Mouse (Mus musculus) naive thymus-derived CD4-positive, alpha-beta T cell, adult 2 months (primary cell): ENCODE results near the gene Gfra4.
"Not testable (repeated sequence)": the region's sequence is repeated elsewhere in the genome, so short reads cannot be mapped to it uniquely, and the experiment has no call there.

Experiments
- DNase-seq: peaks from one replicate; pipeline ENCODE4 v3.0.0-alpha.2; 2011; ENCODE audit warnings: low read depth

Gfra4 gene

DNA sequence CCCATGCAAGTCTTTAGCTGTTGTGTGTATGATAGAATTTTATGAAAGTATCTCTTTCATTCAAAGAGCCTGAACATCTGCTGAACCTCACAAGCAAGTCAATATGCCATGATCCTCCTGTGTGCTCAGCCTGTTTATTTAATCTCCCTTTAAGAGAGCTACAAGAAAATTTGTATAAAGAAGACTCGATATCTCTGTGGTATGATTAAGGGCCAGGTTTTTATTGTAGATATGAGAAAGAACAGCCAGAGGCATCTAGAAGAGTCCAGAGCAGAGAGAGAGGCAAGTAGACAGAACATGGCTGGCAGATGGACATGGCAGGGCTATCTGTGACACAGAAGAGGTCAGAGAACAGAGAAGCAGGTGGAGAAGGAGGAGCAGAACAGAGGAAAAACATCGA, 3.1 kb upstream of the Gfra4 start:
- no peak for DNase-seq

DNA sequence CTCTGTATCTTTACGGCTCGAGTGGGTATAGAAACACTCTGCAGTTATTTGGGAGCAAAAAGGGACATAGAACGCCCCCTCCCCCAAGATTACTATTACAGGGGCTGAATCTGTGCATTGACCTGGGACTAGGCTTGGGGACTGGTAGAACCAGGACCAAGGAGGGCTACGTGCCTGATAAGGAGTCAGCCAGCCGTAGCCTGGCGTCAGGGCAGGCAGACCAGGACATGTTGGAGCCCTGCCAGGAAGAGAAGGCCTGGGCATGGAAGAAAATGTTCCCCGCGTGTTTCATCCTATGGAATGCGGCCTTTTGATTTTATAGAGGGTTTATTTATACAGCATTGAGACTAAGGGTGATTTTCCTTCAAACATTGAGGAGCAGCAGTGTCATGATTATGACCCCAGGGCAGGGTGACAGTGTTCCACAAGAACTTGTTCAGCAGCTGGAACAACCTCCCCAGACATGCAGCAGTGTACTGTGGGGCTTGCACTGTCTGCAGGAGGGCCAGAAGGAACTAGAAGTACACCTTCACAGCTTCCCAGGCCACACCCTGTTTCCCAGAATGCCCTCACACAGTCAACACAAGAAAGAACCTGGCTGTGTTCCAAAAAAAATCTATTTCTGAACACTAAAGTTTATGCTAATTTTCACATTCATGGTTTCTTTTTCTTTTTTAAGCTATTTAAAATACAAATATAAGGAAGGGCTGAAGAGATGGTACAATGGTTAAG, 2.3 kb upstream of the Gfra4 start:
- no peak for DNase-seq

DNA sequence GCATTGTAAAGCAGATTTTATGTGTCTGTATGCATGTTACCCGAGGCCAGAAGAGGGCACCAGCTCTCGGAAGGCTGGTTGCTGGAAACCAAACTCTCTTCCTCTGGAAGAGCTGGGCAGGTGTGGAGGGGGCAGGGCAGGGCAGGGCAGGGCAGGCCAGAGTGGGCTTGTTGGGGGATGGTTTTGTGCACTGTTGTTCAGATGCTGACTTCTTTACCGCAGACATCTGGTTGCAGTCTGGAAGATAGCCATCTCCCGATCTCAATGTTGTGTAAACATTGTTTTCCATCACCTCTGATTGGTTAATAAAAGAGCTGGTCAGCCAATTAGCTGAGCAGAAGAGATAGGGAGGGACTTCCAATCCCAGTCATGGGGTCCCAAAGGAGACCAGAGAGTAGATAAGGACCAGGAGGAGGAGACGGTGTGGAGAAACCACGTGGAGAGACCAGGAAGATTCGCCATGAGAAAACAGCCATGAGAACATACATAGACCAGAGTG, 1.5 kb upstream of the Gfra4 start:
- DNase-seq = no peak

DNA sequence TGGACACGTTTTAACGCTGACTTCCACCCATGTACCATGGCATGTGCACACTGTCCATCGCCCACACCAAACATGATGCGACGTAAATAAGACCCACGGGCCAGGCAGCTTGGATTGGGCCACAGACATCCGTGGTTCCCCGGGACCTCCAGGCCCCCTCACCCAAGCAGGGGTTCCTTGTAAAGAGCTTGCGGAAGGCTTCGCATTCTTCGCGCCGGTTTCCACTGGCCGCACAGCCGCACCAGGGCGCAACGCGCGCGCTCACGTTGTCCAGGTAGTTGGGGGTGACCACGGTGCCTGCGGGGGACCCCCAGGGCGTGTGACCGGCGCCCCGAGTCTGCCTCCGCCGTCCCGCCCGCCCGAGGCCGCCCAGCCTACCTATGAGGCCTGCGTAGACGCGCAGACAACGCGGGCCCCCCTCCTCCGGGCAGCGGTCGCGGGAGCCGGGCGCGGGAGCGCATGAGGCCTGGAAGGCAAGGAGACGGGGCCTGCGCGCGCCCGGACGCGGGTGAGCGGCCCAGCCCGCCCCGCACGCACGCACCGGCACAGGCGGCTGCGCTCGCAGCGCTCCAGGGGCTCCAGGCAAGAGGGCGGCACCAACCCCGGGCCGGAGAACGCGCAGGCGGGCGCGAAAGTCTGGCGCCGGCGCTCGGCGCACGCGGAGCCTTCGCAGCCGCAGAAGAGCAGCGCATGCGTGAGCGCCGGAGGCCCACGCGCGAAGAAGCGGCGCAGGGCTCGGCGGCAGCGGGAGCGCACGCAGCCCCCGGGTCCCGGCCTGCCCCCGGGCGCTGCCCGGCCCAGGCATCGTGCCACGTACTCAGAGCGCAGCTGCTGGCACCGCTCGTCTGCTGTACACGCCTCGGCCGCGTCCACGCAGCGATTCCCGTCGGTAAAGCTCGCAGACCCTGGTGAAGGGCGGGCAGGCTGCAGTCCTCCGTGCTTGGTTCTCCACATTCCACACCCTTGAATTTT, 1.7 kb downstream of the Gfra4 start:
- no peak for DNase-seq

DNA sequence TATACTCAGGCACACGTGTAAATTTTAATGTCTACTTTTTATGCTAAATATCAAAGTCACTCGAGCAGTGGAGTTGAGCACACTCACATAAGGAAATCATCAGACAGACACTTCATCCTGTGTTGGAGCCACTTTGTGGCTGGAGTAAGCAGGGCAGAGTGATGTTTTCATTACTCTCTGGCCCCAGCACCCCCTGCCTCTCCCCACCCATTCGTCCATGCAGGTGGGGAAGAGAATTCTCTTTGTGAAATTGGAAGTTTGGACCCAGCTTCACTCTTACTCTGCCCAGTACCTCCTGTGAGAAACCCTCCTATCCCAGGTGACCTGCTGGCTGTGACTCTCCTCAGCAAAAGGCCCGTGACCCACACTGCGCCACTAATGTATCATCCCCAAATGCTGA, 4.2 kb downstream of the Gfra4 start:
- no peak for DNase-seq

DNA sequence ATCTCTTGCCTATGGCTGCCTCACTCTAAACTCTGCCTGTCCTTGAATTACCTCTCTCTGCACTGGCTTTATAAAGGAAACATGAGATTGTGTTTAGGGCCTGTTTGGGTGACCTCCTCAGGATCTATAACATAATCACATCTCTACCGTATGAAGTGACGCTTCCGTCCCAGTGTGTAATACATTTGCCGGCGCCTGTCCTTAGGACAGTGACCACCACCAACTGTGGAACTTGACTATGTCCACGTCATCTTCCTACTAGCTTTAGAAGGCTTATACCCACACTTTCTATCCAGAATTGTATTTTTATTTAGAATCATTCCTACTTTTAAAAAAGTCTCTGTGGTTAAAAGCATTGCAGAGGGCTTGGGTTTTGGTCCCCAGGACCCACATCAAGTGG, 4.7 kb downstream of the Gfra4 start:
- DNase-seq = no peak

DNA sequence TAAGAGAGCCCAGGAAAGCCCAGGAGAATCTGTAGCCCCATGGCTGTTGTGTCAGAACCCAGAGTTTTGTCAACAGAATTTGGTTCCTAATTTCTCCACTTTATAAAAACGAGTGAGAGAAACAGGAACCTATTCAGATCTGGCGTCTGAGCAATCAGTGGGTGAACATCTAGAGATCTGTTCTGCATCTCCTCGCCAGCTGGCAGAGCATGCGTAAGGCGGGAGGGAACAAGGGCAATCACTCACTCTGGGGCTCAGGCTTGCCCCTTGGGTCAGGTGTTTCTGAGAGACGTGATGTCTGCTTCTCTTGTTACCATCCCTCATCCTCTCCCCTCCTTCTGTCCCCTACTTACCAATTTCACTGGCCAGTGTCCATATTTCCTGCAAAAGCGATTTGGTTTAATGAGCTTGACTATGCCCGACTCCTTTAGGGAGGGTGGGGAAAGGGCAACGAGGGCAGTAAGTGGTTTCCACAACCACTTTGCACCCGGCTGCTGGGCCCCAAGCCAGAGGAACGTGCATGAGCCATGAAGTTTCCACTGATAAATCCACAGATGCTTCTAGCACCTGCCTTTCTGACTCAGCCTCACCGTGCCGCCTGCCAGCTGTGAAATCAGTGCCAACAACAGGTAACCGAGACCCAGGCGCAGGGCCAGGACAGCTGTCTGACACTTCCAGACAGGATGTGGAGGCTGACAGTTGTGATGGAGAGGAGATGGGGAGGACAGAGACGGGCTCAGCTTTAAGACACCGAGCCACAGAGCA, 5.5 kb downstream of the Gfra4 start:
- no peak for DNase-seq

DNA sequence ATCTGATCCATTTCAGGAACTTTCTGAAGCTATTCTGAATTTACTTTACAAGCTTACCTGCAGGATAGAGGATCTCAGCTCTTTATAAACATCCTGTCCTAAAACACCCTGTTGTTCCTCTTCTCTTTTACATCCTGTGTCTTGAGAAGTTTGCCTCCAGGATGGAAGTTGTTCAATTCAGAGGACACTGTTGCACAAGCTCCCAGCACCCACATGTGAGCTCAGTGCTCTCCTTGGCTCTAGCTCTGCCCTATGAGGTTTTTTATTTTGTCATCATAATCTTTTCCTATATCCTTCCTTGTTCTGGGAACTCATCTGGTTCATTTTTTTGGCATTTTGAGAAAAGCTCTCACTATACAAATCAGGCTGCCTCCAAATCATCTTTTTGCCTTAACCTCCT, 6.1 kb downstream of the Gfra4 start:
- DNase-seq = no peak

DNA sequence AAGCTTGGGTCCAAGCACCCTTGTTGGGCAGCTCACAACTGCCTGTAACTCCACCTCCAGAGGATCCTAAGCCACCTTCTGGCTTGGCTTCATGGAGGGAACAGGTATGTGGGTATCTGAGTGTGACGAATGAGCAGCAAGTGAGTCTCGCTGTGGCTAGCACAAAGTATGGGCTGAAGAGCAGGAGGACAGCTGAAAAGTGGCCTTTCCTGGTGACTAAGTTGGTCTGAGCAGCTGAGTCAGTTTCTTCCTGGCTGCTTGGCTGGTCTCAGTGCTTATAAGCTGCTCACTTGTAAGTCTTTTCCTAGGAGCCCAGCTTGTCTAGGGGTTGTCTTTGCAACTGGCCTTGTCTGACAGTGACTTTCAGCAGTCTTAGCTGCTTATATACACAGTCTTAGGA, 6.5 kb downstream of the Gfra4 start:
- no peak for DNase-seq

DNA sequence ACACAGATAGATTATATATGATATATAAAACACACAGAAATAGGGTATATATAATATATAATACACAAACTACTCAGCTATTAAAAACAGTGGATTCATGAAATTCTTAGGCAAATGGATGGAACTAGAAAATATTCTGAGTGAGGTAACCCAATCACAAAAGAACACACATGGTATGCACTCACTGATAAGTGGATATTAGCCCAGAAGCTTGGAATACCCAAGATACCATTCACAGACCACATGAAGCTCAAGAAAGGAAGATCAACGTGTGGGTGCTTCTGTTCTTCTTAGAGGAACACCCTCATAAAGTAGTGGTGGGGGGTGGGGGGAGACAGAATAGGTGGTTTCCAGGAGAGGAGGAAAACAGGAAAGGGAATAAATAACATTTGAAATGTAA, 11.5 kb downstream of the Gfra4 start:
- DNase-seq = not testable (repeated sequence)

DNA sequence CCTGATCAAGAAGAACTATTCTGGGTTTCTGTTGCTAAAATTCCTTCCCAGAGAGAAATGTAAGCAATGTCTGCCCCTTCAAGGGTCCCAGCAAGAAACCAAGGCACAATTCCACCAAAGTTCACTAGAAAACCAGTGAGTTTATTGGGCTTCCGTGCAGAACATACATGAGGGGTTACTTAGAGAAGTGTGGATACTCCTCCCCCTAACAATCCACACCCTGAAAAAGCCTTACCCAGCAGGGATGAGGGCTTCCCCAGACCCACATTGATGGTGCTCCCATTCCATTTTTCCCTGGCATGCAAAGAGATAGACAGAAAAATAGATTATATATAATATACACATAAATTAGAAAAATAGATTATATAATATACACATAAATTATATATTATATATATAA, 11.9 kb downstream of the Gfra4 start:
- DNase-seq = no peak

DNA sequence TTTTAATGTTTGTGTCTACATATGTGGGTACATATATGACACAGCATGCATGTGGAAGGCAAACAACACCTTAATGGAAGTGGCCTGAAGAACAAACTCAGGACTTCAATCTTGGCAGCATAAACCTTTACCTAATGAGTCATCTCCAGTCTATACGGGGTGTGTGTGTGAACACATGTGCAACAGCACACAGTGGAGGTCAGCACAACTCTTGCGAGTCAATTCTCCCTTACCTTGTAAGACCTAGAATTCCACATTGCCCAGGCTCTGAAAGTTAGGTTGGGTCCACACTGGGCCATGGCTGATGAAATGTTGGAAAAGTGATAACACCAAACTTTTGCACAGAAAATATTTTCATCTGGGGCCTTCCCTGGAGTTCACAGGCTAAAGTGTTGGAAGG, 12.3 kb downstream of the Gfra4 start:
- no peak for DNase-seq

DNA sequence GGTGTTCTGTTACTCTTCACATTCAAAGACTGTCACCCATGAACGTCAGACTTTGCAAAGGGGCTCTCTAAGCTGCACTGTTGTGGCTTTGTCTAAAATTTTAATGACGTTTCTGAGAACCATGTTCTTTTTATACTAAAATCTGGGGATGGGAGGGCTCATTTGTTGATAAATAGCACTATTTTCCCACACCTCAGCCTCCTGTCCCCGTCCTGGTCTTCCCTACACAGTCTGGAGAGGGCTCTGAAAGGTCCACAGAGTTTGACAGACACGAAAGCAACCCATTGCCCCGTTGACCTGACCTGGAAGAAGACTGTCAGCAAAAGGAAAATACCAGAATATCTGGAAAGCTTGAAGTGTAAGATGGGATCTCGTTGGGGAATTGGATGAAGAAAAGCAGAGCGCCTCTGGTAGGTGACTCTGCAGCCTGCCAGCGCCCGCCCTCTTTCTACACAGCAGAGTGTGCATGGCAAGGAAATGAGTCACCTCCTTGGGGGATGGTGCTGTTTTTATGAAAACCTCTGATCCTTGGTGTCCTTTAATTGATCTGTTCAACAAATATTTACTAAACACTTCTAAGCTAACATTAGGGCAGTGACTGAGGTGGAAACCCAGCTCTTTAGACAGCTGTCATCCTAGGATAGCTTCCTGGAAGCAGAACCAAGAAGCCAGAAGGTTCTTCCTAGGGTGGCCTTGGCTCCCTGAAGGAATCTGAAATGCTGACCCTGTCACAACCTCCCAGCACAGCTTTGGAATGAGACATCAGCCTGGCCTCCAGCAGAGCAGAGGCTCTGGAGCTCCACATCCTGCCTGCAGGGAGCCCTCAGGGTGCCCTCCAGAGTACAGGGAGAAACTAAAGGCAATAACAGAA, 13.6 kb downstream of the Gfra4 start:
- DNase-seq = no peak

DNA sequence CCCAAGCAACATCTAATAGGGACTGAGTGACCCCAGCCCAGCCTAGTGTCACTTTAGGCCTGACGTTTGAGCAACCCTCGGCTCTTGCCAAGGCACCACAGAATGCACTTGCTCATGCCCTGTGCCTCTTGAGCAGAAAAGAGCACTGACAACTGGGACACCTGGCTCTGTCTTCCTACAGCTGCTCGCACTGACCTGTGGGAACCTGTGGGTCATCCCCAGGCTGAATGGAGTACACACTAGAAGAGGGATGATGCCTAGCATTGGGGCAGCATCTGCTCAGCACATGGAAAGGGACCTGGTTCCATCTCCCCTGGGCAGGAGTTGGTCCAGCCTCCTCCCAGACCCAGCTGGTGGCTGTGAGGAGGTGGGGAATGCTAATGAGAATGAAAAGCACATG, 15.9 kb downstream of the Gfra4 start:
- DNase-seq = no peak

DNA sequence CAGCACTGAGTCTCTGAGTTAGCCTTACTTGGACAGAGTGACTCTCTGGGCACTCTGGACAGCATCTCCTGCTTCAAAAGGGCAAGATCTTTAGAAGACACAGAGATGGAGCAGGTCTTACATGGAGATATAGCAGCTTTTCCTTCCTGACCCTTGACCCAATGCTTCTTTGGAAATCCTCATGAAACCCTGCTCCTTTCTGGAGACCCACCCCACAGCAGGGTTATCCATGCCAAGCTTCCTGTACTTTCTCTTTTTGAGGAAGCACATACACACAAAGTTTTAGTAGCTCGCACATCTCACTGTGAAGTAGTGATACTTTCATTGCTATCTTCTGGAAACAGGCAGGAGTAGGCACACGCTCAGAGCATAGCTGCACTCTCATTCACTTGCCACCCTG, 17.7 kb downstream of the Gfra4 start:
- no peak for DNase-seq

DNA sequence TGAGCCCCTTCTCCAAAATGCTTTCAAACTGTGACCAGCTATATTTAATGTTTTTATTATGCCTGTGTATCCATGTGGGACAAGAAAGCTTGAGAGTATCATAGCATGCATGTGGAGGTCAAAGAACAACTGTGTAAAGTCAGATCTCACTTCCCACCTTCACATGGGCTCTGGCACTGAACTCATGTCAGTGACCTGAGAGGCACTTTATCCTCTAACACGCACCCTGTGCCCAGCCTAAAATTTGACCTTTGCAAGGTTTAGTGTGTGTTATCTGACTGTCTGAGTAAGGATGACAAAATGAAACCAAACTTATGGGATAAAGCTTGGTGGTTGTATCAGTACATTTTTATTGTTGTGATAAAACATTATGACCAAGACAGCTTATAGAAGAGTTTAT, 32.3 kb downstream of the Gfra4 start:
- no peak for DNase-seq

DNA sequence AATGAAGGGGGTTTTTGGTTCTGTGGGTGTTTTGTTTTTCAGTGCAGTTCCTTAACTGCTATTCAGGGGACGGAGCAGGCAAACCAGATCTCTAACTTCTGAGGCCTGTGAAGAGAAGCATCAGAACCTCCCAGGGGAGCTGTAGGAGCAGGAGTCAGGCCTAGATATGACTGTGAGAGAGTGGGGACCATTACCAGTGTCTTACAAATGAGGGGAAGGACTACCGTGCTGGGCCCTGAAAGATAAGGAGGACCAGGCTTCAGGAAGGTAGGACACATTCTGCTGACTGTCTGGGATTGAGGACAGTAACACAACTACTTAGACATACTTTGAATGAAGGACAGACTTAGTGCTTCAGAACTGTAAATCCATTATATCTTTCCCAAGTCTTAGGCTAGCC, 33.8 kb downstream of the Gfra4 start:
- DNase-seq = no peak

DNA sequence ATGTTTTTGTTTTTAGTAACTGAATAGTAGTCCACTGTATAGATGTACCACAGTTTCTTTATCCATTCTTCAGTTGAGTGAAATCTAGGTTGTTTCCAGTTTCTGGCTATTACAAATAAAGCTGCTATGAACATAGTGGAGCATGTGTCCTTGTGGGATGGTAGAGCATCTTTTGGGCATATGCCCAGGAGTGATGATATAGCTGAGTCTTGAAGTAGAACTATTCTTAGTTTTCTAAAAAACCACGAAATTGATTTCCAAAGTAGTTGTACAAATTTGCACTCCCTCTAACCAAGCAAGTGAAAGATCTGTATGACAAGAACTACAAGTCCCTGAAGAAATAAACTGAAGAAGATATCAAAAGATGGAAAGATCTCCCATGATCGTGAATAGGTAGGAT, 50.1 kb downstream of the Gfra4 start:
- DNase-seq = no peak
